Mouse (Mus musculus): Measurements from ENCODE around the gene Elavl2.

GRCm38 (mm10) chr4:91238739-91239485 lies 161.7 kb downstream of the Elavl2 start:
- TF ChIP-seq CTCF (IDR thresholded peaks at IDR 0.05; ENCODE audit: borderline replicate concordance, extremely low read depth, insufficient read depth, insufficient read length) (no peak), POLR2A (IDR thresholded peaks at IDR 0.05; ENCODE audit: borderline replicate concordance, extremely low read depth, insufficient read depth, insufficient read length, poor library complexity, severe bottlenecking) (no peak)

All from brain, embryonic 14.5 days (tissue).